Mouse (Mus musculus): ENCODE measurements around the gene Cks1b. TPM values are rescaled to one million over a fixed set of nuclear protein-coding genes. Genes with fewer than 3 reads are reported as not detected.

Gene Cks1b
- polyA plus RNA-seq, 1 experiment: 7.3 TPM

GRCm38 (mm10) chr3:89454401-89455177, 36.4 kb upstream of the Cks1b start, which contains the start of gene Pmvk:
Gene Pmvk (plus strand): TSS chr3:89454541.
- H3K27me3 ChIP-seq (replicated peaks; ENCODE audit: control insufficient read depth, insufficient read depth, low read length): no peaks in the 10 kb centered on the region
- 65% methylated on average over 10 of the region's 10 CpGs for WGBS
- no peak within 1 kb of the TSS for H3K27ac ChIP-seq (ENCODE audit: insufficient read depth, low read depth, low read length)
- no peaks in the 10 kb centered on the region for H3K36me3 ChIP-seq (ENCODE audit: control insufficient read depth, insufficient read depth, low read length)
- DNase-seq: no peak
- no peaks in the 10 kb centered on the region; the same call in 1 of the 2 replicates for H3K4me1 ChIP-seq (ENCODE audit: control insufficient read depth, insufficient read depth, low read length)
- no peak within 1 kb of the TSS for H3K4me3 ChIP-seq (ENCODE audit: insufficient read depth, low read depth, low read length)
- no peak for TF ChIP-seq POLR2A (IDR thresholded peaks at IDR 0.05; ENCODE audit: low read depth, low read length)
- no peak for TF ChIP-seq CTCF (conservative IDR thresholded peaks at IDR 0.05; ENCODE audit: insufficient read depth, insufficient read length, low read depth, low read length)

- Histone ChIP-seq H3K4me1 (ENCODE audit: control insufficient read depth, insufficient read depth, low read length) (peaks cover 8% of the 10 kb centered on the region; the same call in 1 of the 2 replicates), H3K36me3 (ENCODE audit: control insufficient read depth, insufficient read depth, low read length) (no peaks in the 10 kb centered on the region), H3K4me3 (ENCODE audit: insufficient read depth, low read depth, low read length) (no peak overlapping the region), H3K27ac (ENCODE audit: insufficient read depth, low read depth, low read length) (no peak overlapping the region), H3K27me3 (replicated peaks; ENCODE audit: control insufficient read depth, insufficient read depth, low read length) (no peaks in the 10 kb centered on the region)
- 86% methylated on average over 1 of the region's 1 CpGs for WGBS
- no peak for TF ChIP-seq POLR2A (IDR thresholded peaks at IDR 0.05; ENCODE audit: low read depth, low read length)
- TF ChIP-seq CTCF (conservative IDR thresholded peaks at IDR 0.05; ENCODE audit: insufficient read depth, insufficient read length, low read depth, low read length): no peak
- no peak for DNase-seq
Measured at GRCm38 (mm10) chr3:89451916-89452315, 33.7 kb upstream of the Cks1b start.

GRCm38 (mm10) chr3:89449541-89449940, 31.4 kb upstream of the Cks1b start:
- H3K27me3 ChIP-seq (replicated peaks; ENCODE audit: control insufficient read depth, insufficient read depth, low read length): no peaks in the 10 kb centered on the region
- no peak overlapping the region for H3K4me3 ChIP-seq (ENCODE audit: insufficient read depth, low read depth, low read length)
- WGBS: 33% methylated on average over 7 of the region's 7 CpGs
- H3K4me1 ChIP-seq (ENCODE audit: control insufficient read depth, insufficient read depth, low read length): peaks cover 8% of the 10 kb centered on the region; the same call in 1 of the 2 replicates
- TF ChIP-seq CTCF (conservative IDR thresholded peaks at IDR 0.05; ENCODE audit: insufficient read depth, insufficient read length, low read depth, low read length) (peak; percentile 87), POLR2A (IDR thresholded peaks at IDR 0.05; ENCODE audit: low read depth, low read length) (no peak)
- peak overlapping the region; percentile 8; the same call in 1 of the 2 replicates for H3K27ac ChIP-seq (ENCODE audit: insufficient read depth, low read depth, low read length)
- H3K36me3 ChIP-seq (ENCODE audit: control insufficient read depth, insufficient read depth, low read length): no peaks in the 10 kb centered on the region; the same call in 1 of the 2 replicates
- peak; percentile 78 for DNase-seq

GRCm38 (mm10) chr3:89448720-89449537, 30.7 kb upstream of the Cks1b start:
- Histone ChIP-seq H3K4me3 (ENCODE audit: insufficient read depth, low read depth, low read length) (no peak overlapping the region), H3K27ac (ENCODE audit: insufficient read depth, low read depth, low read length) (peak overlapping the region; percentile 24), H3K4me1 (ENCODE audit: control insufficient read depth, insufficient read depth, low read length) (peaks cover 8% of the 10 kb centered on the region; the same call in 1 of the 2 replicates), H3K36me3 (ENCODE audit: control insufficient read depth, insufficient read depth, low read length) (no peaks in the 10 kb centered on the region; the same call in 1 of the 2 replicates), H3K27me3 (replicated peaks; ENCODE audit: control insufficient read depth, insufficient read depth, low read length) (no peaks in the 10 kb centered on the region)
- 38% methylated on average over 13 of the region's 13 CpGs for WGBS
- TF ChIP-seq CTCF (conservative IDR thresholded peaks at IDR 0.05; ENCODE audit: insufficient read depth, insufficient read length, low read depth, low read length): no peak
- no peak for TF ChIP-seq POLR2A (IDR thresholded peaks at IDR 0.05; ENCODE audit: low read depth, low read length)
- DNase-seq: peak; percentile 63

- no peak for DNase-seq
- H3K4me1 ChIP-seq (ENCODE audit: control insufficient read depth, insufficient read depth, low read length): peaks cover 7% of the 10 kb centered on the region; the same call in 1 of the 2 replicates
- no peak for TF ChIP-seq POLR2A (IDR thresholded peaks at IDR 0.05; ENCODE audit: low read depth, low read length)
- no peak for TF ChIP-seq CTCF (conservative IDR thresholded peaks at IDR 0.05; ENCODE audit: insufficient read depth, insufficient read length, low read depth, low read length)
- H3K4me3 ChIP-seq (ENCODE audit: insufficient read depth, low read depth, low read length): no peak overlapping the region
- WGBS: 86% methylated on average over 2 of the region's 2 CpGs
- no peak overlapping the region for H3K27ac ChIP-seq (ENCODE audit: insufficient read depth, low read depth, low read length)
- H3K36me3 ChIP-seq (ENCODE audit: control insufficient read depth, insufficient read depth, low read length): no peaks in the 10 kb centered on the region; the same call in 1 of the 2 replicates
- no peaks in the 10 kb centered on the region for H3K27me3 ChIP-seq (replicated peaks; ENCODE audit: control insufficient read depth, insufficient read depth, low read length)
Measured at GRCm38 (mm10) chr3:89440691-89441090, 22.5 kb upstream of the Cks1b start.

- Histone ChIP-seq H3K27ac (ENCODE audit: insufficient read depth, low read depth, low read length) (peak overlapping the region; percentile 73), H3K4me3 (ENCODE audit: insufficient read depth, low read depth, low read length) (peak overlapping the region; percentile 70), H3K27me3 (replicated peaks; ENCODE audit: control insufficient read depth, insufficient read depth, low read length) (no peaks in the 10 kb centered on the region), H3K36me3 (ENCODE audit: control insufficient read depth, insufficient read depth, low read length) (peaks cover 1% of the 10 kb centered on the region; the same call in 1 of the 2 replicates), H3K4me1 (ENCODE audit: control insufficient read depth, insufficient read depth, low read length) (peaks cover 7% of the 10 kb centered on the region; the same call in 1 of the 2 replicates)
- WGBS: 24% methylated on average over 5 of the region's 5 CpGs
- no peak for TF ChIP-seq POLR2A (IDR thresholded peaks at IDR 0.05; ENCODE audit: low read depth, low read length)
- TF ChIP-seq CTCF (conservative IDR thresholded peaks at IDR 0.05; ENCODE audit: insufficient read depth, insufficient read length, low read depth, low read length): no peak
- DNase-seq: peak; percentile 35
Measured at GRCm38 (mm10) chr3:89437269-89437668, 19.1 kb upstream of the Cks1b start.

Data from kidney, adult 2 months (tissue).